Mouse (Mus musculus) hindbrain, embryonic 15.5 days (tissue): Measurements from ENCODE around the gene Clic4. TPM values are rescaled to one million over a fixed set of nuclear protein-coding genes. Genes with fewer than 3 reads are reported as not detected.

Experiments
- ATAC-seq: fragments of 200-750 bp; cut with Nextera tagmentation; 2 replicates; pipeline ENCODE4 v1.8.0; 2017; ENCODE audit warnings: low read depth, moderate number of reproducible peaks, moderate TSS enrichment; ENCODE audit not compliant: low FRiP score
- H3K27ac ChIP-seq: fragments of 300-500 bp; sonication (generic); replicated peaks from 2 replicates; pipeline ENCODE4 v1.5.1; 2015; ENCODE audit warnings: mild to moderate bottlenecking, inconsistent platforms
- H3K27me3 ChIP-seq: fragments of 300-500 bp; sonication (generic); 2 replicates; pipeline ENCODE4 v1.6.1; 2015; ENCODE audit warnings: control low read depth, inconsistent platforms
- H3K36me3 ChIP-seq: fragments of 300-500 bp; sonication (generic); 2 replicates; pipeline ENCODE4 v1.6.1; 2015; ENCODE audit warnings: control low read depth, inconsistent platforms
- H3K4me1 ChIP-seq: fragments of 300-500 bp; sonication (generic); replicated peaks from 2 replicates; pipeline ENCODE4 v1.6.1; 2015; ENCODE audit warnings: control low read depth, inconsistent platforms
- H3K4me2 ChIP-seq: fragments of 300-500 bp; sonication (generic); 2 replicates; pipeline ENCODE4 v1.6.1; 2015; ENCODE audit warnings: moderate library complexity, mild to moderate bottlenecking, inconsistent platforms
- H3K4me3 ChIP-seq: fragments of 300-500 bp; sonication (generic); 2 replicates; pipeline ENCODE4 v1.5.1; 2015; ENCODE audit warnings: mild to moderate bottlenecking, inconsistent platforms
- H3K9ac ChIP-seq: fragments of 300-500 bp; sonication (generic); 2 replicates; pipeline ENCODE4 v1.6.1; 2015; ENCODE audit warnings: inconsistent platforms
- H3K9me3 ChIP-seq: fragments of 300-500 bp; sonication (generic); 2 replicates; pipeline ENCODE4 v1.6.1; 2016; ENCODE audit warnings: control low read depth, inconsistent platforms
- WGBS: fragments of 180-500 bp; shearing (Covaris S2); methylation state at CpG from one replicate; pipeline ENCODE4 v1.1.7; 2015; 5-methylcytosine and 5-hydroxymethylcytosine counted together
- polyA plus RNA-seq: library from polyadenylated mRNA; unstranded; fragments of >200 nt; fragmentation: Nextera tagmentation; extraction: Ambion mirVana; gene quantifications from 2 replicates; pipeline ENCODE4 v1.2.1, GENCODE M21; 2015

The Clic4 gene
- polyA plus RNA-seq, 1 experiment from 2014 or later, result 67.1 TPM

- Histone ChIP-seq H3K4me3 (no peak overlapping the region), H3K27ac (no peak overlapping the region), H3K4me2 (no peak overlapping the region), H3K9me3 (no peaks in the 10 kb centered on the region), H3K9ac (no peak overlapping the region), H3K27me3 (no peaks in the 10 kb centered on the region), H3K36me3 (0 out of 2 replicates have a peak, but pooled peaks cover 4% of the 10 kb centered on the region), H3K4me1 (no peaks in the 10 kb centered on the region)
- ATAC-seq, result no peak
- WGBS, result 75% methylated on average over 9 of the region's 9 CpGs
These were observed 48.8 kb downstream of the Clic4 start for GRCm38 (mm10) chr4:135223808-135224207.

GRCm38 (mm10) chr4:135221632-135222407, 50.8 kb downstream of the Clic4 start:
- H3K9me3 ChIP-seq, result no peaks in the 10 kb centered on the region
- peaks cover 11% of the 10 kb centered on the region for H3K36me3 ChIP-seq
- H3K27ac ChIP-seq, result no peak overlapping the region
- no peaks in the 10 kb centered on the region for H3K27me3 ChIP-seq
- ATAC-seq, result no peak
- 82% methylated on average over 12 of the region's 12 CpGs for WGBS
- no peaks in the 10 kb centered on the region for H3K4me1 ChIP-seq
- H3K4me2 ChIP-seq, result no peak overlapping the region
- H3K4me3 ChIP-seq, result no peak overlapping the region
- H3K9ac ChIP-seq, result no peak overlapping the region

- Histone ChIP-seq H3K9me3 (no peaks in the 10 kb centered on the region), H3K27ac (no peak overlapping the region), H3K4me1 (no peaks in the 10 kb centered on the region), H3K36me3 (peaks cover 11% of the 10 kb centered on the region), H3K9ac (no peak overlapping the region), H3K27me3 (no peaks in the 10 kb centered on the region), H3K4me3 (no peak overlapping the region), H3K4me2 (no peak overlapping the region)
- WGBS, result 81% methylated on average over 3 of the region's 3 CpGs
- no peak for ATAC-seq
These were observed 52.0 kb downstream of the Clic4 start for GRCm38 (mm10) chr4:135220641-135221040.

- Histone ChIP-seq H3K36me3 (peaks cover 11% of the 10 kb centered on the region), H3K9ac (no peak overlapping the region), H3K9me3 (no peaks in the 10 kb centered on the region), H3K4me1 (no peaks in the 10 kb centered on the region), H3K4me2 (no peak overlapping the region), H3K27ac (no peak overlapping the region), H3K27me3 (no peaks in the 10 kb centered on the region), H3K4me3 (no peak overlapping the region)
- no peak; the same call in 1 of the 2 replicates for ATAC-seq
- WGBS, result 47% methylated on average over 4 of the region's 4 CpGs
These were observed 53.0 kb downstream of the Clic4 start for GRCm38 (mm10) chr4:135219652-135220051.

GRCm38 (mm10) chr4:135209846-135210245, 62.8 kb downstream of the Clic4 start:
- H3K4me1 ChIP-seq, result peaks cover 5% of the 10 kb centered on the region
- ATAC-seq, result no peak
- WGBS, result 68% methylated on average over 2 of the region's 2 CpGs
- H3K9me3 ChIP-seq, result no peaks in the 10 kb centered on the region
- no peak overlapping the region for H3K27ac ChIP-seq
- no peak overlapping the region for H3K9ac ChIP-seq
- peaks cover 21% of the 10 kb centered on the region for H3K27me3 ChIP-seq
- H3K4me3 ChIP-seq, result no peak overlapping the region
- no peaks in the 10 kb centered on the region for H3K36me3 ChIP-seq
- no peak overlapping the region for H3K4me2 ChIP-seq

- Histone ChIP-seq H3K9me3 (no peaks in the 10 kb centered on the region), H3K4me2 (peak overlapping the region; percentile 78), H3K27ac (no peak overlapping the region), H3K9ac (peak overlapping the region; percentile 14; the same call in 1 of the 2 replicates), H3K27me3 (peaks cover 37% of the 10 kb centered on the region), H3K36me3 (no peaks in the 10 kb centered on the region), H3K4me3 (peak overlapping the region; percentile 35), H3K4me1 (peaks cover 22% of the 10 kb centered on the region)
- 2% methylated on average over 40 of the region's 47 CpGs for WGBS
- peak; percentile 71; the same call in 1 of the 2 replicates for ATAC-seq
These were observed 66.7 kb downstream of the Clic4 start for GRCm38 (mm10) chr4:135205711-135206600.

- H3K4me1 ChIP-seq, result peaks cover 22% of the 10 kb centered on the region
- H3K4me2 ChIP-seq, result no peak overlapping the region
- ATAC-seq, result no peak
- H3K4me3 ChIP-seq, result no peak overlapping the region
- H3K9ac ChIP-seq, result no peak overlapping the region
- no peak overlapping the region for H3K27ac ChIP-seq
- 18% methylated on average over 5 of the region's 5 CpGs for WGBS
- no peaks in the 10 kb centered on the region for H3K9me3 ChIP-seq
- no peaks in the 10 kb centered on the region for H3K36me3 ChIP-seq
- H3K27me3 ChIP-seq, result peaks cover 37% of the 10 kb centered on the region
These were observed 67.4 kb downstream of the Clic4 start for GRCm38 (mm10) chr4:135205254-135205653.

GRCm38 (mm10) chr4:135204666-135205065, 67.9 kb downstream of the Clic4 start:
- no peak overlapping the region for H3K27ac ChIP-seq
- peaks cover 22% of the 10 kb centered on the region for H3K4me1 ChIP-seq
- H3K9me3 ChIP-seq, result no peaks in the 10 kb centered on the region
- H3K9ac ChIP-seq, result no peak overlapping the region
- no peak for ATAC-seq
- no peaks in the 10 kb centered on the region for H3K36me3 ChIP-seq
- peaks cover 37% of the 10 kb centered on the region for H3K27me3 ChIP-seq
- no peak overlapping the region for H3K4me2 ChIP-seq
- WGBS, result 64% methylated on average over 5 of the region's 5 CpGs
- H3K4me3 ChIP-seq, result no peak overlapping the region

GRCm38 (mm10) chr4:135203806-135204560, 68.6 kb downstream of the Clic4 start:
- Histone ChIP-seq H3K9ac (no peak overlapping the region), H3K4me3 (peak overlapping the region; percentile 20; the same call in 1 of the 2 replicates), H3K9me3 (no peaks in the 10 kb centered on the region), H3K4me2 (peak overlapping the region; percentile 52), H3K4me1 (peaks cover 22% of the 10 kb centered on the region), H3K36me3 (no peaks in the 10 kb centered on the region), H3K27me3 (peaks cover 37% of the 10 kb centered on the region), H3K27ac (no peak overlapping the region)
- 16% methylated on average over 17 of the region's 17 CpGs for WGBS
- ATAC-seq, result no peak

GRCm38 (mm10) chr4:135203279-135203678, 69.3 kb downstream of the Clic4 start:
- Histone ChIP-seq H3K4me3 (peak overlapping the region; percentile 20), H3K9ac (no peak overlapping the region), H3K9me3 (no peaks in the 10 kb centered on the region), H3K4me1 (peaks cover 22% of the 10 kb centered on the region), H3K27ac (no peak overlapping the region), H3K4me2 (peak overlapping the region; percentile 52), H3K27me3 (peaks cover 37% of the 10 kb centered on the region), H3K36me3 (no peaks in the 10 kb centered on the region)
- WGBS, result 13% methylated on average over 14 of the region's 14 CpGs
- no peak for ATAC-seq

- ATAC-seq, result peak; percentile 27; the same call in 1 of the 2 replicates
These were observed 70.8 kb downstream of the Clic4 start for GRCm38 (mm10) chr4:135201771-135202170.

More at GRCm38 (mm10) chr4:135201771-135202170, 70.8 kb downstream of the Clic4 start:
- WGBS, result 54% methylated on average over 16 of the region's 16 CpGs
- peak overlapping the region; percentile 25 for H3K4me2 ChIP-seq
- H3K4me3 ChIP-seq, result no peak overlapping the region
- no peak overlapping the region for H3K27ac ChIP-seq
- no peak overlapping the region for H3K9ac ChIP-seq
- H3K9me3 ChIP-seq, result no peaks in the 10 kb centered on the region
- peaks cover 28% of the 10 kb centered on the region for H3K27me3 ChIP-seq
- H3K36me3 ChIP-seq, result no peaks in the 10 kb centered on the region
- H3K4me1 ChIP-seq, result peaks cover 22% of the 10 kb centered on the region
